7 mouse cellular contexts compared by ENCODE assay signal in genomic region chr5:45521601-45522000, GRCm38 (mm10). TPM values are rescaled to one million over a fixed set of nuclear protein-coding genes. Genes with fewer than 3 reads are reported as not detected.
DNase-seq lines count a peak whose midpoint lies in the region; ATAC-seq lines count a peak whose summit lies in the region.

No protein-coding gene starts in this region.

- ATAC-seq in liver, embryonic 15.5 days (ENCODE audit: insufficient read depth) = no peak
- ATAC-seq in erythroid progenitor cell, adult 5-6 weeks (replicated peaks; ENCODE audit: low FRiP score, poor library complexity, severe bottlenecking) = no peak

- DNase-seq in 3T3-L1 (ENCODE audit: low read depth, low spot score) (peak; percentile 9), A20 (ENCODE audit: low read depth, low spot score) (peak; percentile 11)
- no peak for DNase-seq in hindbrain, embryonic 10.5 days (ENCODE audit: low spot score)
- no peak for DNase-seq in gastrocnemius, postnatal 25 days
- DNase-seq in gastrocnemius, postnatal 4 days (ENCODE audit: low spot score in 2 of 2) = no peak

- no peak overlapping the region for H3K27ac ChIP-seq in hindbrain, embryonic 10.5 days
- no peak overlapping the region for H3K27ac ChIP-seq in liver, embryonic 15.5 days (replicated peaks)

- 93% methylated on average over 6 of the region's 6 CpGs for WGBS in hindbrain, embryonic 10.5 days
- WGBS in liver, embryonic 15.5 days (ENCODE audit: insufficient replicate concordance) = 64% methylated on average over 6 of the region's 6 CpGs

- no peaks in the 10 kb centered on the region for H3K27me3 ChIP-seq in hindbrain, embryonic 10.5 days (ENCODE audit: insufficient read depth, poor library complexity, severe bottlenecking)
- H3K27me3 ChIP-seq in liver, embryonic 15.5 days = no peaks in the 10 kb centered on the region

- no peak overlapping the region for H3K9ac ChIP-seq in liver, embryonic 15.5 days

- peak overlapping the region; percentile 82 for H3K4me2 ChIP-seq in liver, embryonic 15.5 days

- H3K4me1 ChIP-seq in hindbrain, embryonic 10.5 days (replicated peaks) = peaks cover 19% of the 10 kb centered on the region
- peaks cover 23% of the 10 kb centered on the region for H3K4me1 ChIP-seq in liver, embryonic 15.5 days (replicated peaks)

- H3K36me3 ChIP-seq in hindbrain, embryonic 10.5 days = peaks cover 33% of the 10 kb centered on the region
- H3K36me3 ChIP-seq in liver, embryonic 15.5 days (replicated peaks) = peaks cover 27% of the 10 kb centered on the region

- H3K4me3 ChIP-seq in hindbrain, embryonic 10.5 days = peak overlapping the region; percentile 92
- H3K4me3 ChIP-seq in liver, embryonic 15.5 days (replicated peaks) = peak overlapping the region; percentile 93

- no peaks in the 10 kb centered on the region for H3K9me3 ChIP-seq in hindbrain, embryonic 10.5 days
- no peaks in the 10 kb centered on the region for H3K9me3 ChIP-seq in liver, embryonic 15.5 days (replicated peaks)

RNA-seq across cellular contexts. Expression of gene Med28, which starts 1.6 kb away (rescaled TPM):
- 295 and 341 TPM in 2 replicates for polyA plus RNA-seq in hindbrain, embryonic 10.5 days (2016; fragmentation: Nextera tagmentation; extraction: Ambion mirVana)
- 82.1 and 92.2 TPM in 2 replicates for polyA plus RNA-seq in liver, embryonic 15.5 days (2015; fragmentation: Nextera tagmentation; extraction: Ambion mirVana)
- 10 to 100 TPM; 46.0 to 48.6 TPM for total RNA-seq in gastrocnemius, postnatal 25 days (2021)
- total RNA-seq in gastrocnemius, postnatal 4 days (2021) = 10 to 100 TPM; 45.1 to 49.1 TPM
- total RNA-seq in erythroid progenitor cell, adult 5-6 weeks (2015; ENCODE audit: low replicate concordance) = 38.6 and 68.8 TPM in 2 replicates
- total RNA-seq in erythroid progenitor cell, adult 5-6 weeks (2017; ENCODE audit: low replicate concordance) = 3.4 and 18.1 TPM in 2 replicates

RNA-seq across cellular contexts. Expression of gene Lap3, which starts 28.4 kb away (rescaled TPM):
- polyA plus RNA-seq in hindbrain, embryonic 10.5 days (2016; fragmentation: Nextera tagmentation; extraction: Ambion mirVana) = 82.3 and 103 TPM in 2 replicates
- 37.3 and 39.1 TPM in 2 replicates for polyA plus RNA-seq in liver, embryonic 15.5 days (2015; fragmentation: Nextera tagmentation; extraction: Ambion mirVana)
- total RNA-seq in gastrocnemius, postnatal 25 days (2021) = 10 to 100 TPM; 55.6 to 57.2 TPM
- total RNA-seq in gastrocnemius, postnatal 4 days (2021) = 10 to 100 TPM; 71.6 to 79.9 TPM
- total RNA-seq in erythroid progenitor cell, adult 5-6 weeks (2015; ENCODE audit: low replicate concordance) = 19.8 and 24.7 TPM in 2 replicates
- total RNA-seq in erythroid progenitor cell, adult 5-6 weeks (2017; ENCODE audit: low replicate concordance) = 14.8 and 27.7 TPM in 2 replicates

Comparison
In these comparisons a context has a peak if more than half of its experiments do, and no peak if none do; other contexts are left out.
1. DNase-seq: peak in 3T3-L1 (single experiment) and A20 (single experiment); none in hindbrain, embryonic 10.5 days (single experiment), gastrocnemius, postnatal 25 days (single experiment) and gastrocnemius, postnatal 4 days (0 of 2).